Mouse (Mus musculus) cerebellum, postnatal 25 days (tissue): Measurements from ENCODE around the gene Eml2.

Experiments used
- DNase-seq, 2 experiments: peaks; one replicate each; pipeline ENCODE4 v3.0.0; 2021; ENCODE audit warnings: mixed read lengths in 2 of 2

Gene Eml2

DNA sequence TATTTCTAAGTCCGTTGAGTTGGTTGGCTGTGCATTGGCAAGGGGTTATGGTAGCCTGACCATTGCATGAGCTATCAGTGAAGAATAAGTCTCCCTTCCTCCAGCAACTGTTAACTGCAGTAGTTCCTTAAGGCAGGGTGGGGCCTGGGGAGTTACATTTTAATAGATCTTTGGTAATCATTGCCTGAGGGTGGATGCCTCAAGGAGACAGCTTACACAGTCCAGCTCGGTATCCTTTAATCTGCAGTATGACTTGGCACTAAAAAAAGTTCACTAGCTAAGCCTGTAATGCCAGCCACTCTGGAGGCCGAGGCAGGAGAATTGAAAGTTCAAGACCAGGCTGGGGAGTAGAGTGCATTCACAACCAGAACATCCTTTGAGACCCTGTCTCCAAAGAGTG is 55.6 kb downstream of the Eml2 start:
- DNase-seq: no peak

DNA sequence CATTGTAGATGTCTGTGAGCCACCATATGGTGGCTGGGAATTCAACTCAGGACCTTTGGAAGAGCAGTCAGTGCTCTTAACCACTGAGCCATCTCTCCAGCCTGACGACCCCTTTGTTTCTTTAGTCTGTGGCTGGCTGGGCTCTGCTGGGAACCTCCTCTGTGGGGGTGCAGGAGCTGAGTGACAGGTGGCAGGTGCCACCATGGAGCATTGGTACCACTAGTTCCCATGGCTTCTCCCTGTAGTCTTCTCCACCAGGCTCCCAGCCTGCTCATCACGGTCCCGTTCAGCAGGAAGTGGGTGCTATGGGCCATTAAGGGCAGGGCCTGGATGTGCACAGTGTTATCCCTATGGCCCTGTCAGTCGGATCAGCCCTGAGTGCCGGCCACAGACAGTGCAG is 58.4 kb downstream of the Eml2 start:
- DNase-seq: no peak

DNA sequence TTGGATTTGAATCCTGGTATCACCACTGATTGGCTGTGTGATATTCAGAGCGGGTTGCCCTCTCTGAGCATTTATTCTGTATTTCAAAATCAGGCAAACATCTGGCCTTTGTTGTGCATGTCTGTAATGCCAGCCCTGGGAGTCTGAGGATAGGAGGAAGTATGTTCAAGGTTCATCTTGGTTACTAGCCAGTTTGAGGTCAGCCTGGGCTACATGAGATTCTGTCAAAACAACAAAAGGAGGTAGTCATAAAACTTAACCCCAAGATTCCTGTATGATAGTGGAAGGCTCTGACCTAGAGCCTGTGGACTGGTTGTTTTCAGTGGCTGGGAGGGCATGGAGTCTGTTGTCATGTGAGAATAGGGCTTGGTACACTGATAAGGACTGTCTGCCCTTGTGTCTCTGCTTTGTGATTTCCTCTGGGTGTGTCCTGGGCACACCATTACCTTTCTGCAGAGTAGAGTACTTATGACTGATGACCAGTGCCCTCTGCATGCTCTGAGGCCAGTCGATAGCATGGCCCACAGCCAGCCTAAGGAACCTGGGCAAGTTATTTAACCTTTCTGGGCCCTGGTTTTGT is 59.0 kb downstream of the Eml2 start:
- DNase-seq: no peak

DNA sequence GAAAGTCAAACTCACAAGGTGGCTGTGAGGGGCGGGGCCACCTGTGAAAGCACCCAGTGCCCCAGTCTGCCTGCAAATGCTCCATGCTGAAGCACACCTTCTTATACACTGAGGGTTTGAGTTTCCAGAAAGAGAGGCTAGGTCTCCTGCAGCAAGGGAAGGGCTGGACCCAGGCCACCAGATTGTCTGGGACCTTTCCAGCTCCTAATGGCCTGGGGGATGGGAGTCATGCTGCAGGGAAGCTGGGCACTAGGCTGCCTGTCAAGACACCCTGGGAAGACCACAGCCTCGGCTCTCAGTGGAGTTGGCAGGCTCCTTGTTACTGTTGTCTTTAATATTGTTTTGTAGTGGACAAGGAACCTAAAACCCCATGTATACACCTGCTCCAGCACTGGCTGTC is 60.2 kb downstream of the Eml2 start:
- peak in 1 of 2 experiments; percentile 57 for DNase-seq

DNA sequence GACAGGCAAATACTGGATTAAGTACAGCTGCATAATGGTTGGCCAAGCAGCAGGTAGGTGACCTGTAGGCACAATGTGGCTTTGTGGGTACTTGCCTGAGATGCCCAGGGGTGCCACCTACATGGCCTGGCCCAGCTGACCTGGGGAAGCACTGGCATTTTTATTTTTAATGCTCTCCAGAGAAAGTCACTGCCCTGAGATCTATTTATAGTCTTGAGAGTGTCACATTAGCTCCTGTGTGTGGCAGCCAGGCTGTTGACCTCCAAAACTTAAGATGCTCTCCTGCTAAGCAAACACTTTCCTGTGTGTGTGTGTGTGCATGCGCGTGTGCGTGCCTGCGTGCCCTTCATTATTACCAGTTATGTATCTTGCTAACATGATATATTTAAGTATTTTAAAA is 62.1 kb downstream of the Eml2 start:
- DNase-seq: no peak

DNA sequence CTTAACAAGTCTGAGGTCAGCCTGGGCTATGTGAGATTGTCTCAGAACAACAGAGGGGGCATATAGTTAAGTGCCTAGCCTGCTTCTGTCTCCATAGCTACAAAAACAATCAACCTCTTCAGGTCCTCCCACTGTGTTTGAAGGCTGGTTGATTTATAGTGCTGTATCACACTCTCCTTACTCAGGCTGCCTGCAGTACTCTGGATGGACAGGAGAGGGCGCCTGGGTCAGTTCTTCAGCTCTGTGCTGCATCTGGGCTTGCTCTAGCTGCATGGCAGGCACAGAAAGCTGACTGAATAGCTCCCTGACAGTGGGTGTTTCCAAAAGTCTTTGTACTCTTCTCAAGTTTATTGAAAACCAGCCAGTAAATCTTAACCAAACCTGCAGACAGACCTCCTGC is 63.2 kb downstream of the Eml2 start:
- DNase-seq: peak; percentile 95 to 96

DNA sequence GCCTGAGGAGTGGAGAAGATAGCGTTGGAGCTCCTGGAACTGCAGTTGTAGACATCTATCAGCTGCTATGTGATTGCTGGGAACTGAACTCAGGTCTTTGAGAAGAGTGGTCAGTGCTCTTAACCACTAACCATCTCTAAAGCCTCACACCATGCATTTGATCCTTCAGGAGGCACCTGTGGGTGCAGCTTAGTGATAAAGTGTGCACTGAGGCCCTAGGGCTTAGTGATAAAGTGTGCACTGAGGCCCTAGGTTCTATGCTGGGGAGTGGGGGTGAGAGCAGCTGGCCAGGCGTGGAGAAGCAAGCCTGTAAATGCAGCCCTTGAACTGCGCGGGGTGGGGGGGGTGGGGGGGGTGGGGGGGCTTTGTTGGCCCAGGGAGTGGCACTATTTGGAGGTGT is 63.8 kb downstream of the Eml2 start:
- no peak for DNase-seq

DNA sequence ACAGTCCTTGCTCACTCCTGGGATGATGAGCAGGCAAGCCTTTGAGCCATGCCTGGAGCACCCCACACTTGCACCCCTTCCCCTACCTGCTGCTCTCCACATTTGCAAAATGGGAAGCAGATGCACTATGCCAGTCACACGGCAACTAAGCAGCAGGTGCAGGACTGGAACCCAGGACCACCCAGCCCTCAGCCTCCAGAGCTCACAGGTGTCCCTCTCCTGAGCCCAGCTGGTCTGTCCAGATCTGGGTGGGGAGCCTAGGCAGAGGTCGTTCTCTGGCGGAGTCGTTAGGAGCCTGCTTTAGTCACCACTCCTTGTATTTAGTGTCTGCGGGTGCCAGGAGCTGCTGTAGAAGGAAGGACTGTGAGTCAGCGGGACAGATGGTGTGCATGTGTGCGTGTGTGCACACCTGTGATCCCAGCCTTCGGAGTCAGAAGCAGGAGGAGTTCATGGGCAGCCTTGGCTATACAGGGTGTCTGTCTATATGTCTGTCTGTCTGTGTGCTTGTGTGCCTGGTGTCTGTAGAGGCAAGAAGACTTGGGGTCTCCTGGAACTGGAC is 64.8 kb downstream of the Eml2 start:
- DNase-seq: peak in 1 of 2 experiments; percentile 48

DNA sequence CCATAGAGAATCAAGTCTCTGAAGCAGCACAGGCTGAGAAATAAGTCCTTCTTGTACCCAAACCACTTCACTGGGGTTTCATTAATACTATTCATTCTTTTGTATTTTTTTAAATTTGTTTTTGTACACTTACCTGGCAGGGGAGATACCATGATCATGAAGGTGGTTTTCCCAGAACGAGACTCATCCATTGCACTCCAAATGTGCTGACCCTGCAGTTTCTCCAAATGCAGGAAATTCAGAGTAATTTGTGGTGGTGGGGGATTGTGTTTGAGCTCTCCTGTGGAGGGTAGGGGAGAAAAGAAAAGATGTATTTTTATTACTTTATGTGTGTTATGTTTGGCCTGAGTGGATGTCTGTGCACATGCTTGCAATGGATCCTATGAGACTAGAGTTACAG is 65.8 kb downstream of the Eml2 start:
- DNase-seq: no peak

DNA sequence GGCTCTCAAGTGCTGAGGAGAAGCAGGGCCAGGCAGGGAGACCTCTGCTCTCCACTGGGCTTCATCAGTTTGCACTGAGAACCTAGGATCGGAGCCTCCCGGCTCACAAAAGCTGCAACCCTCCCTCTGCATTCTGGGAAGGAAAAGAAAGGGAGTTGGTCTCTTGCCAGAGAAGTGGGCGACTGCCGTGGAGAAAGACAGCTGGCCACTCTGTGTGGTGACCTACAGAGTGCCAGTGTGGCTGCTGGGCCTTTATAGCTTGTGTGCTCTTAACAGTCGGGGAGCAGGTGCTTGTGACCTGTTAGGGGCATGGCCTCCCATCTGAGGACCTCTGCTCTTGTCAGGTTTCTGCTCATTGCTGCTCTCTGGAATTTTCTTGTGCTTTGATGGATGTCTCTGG is 67.6 kb downstream of the Eml2 start:
- peak in 1 of 2 experiments; percentile 52 for DNase-seq

DNA sequence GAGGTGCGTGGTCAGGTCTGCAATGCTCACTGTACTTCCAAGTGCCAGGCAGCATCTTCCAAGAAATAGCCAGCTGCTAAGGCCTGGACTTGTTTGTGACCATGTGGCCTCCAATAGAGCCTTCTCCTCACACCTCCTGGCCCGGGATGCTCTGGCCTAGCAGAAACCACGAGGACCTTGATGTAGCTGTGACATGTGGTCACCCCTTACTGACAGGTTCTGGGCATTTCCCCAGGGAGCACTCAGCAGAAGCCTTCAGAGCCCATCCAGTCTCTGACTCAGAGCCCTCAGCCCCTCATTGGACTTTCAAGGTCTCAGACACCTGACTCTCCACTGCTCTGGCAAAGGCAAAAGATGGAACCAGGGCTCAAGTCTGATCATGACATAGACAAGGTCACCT is 68.9 kb downstream of the Eml2 start:
- DNase-seq: no peak

DNA sequence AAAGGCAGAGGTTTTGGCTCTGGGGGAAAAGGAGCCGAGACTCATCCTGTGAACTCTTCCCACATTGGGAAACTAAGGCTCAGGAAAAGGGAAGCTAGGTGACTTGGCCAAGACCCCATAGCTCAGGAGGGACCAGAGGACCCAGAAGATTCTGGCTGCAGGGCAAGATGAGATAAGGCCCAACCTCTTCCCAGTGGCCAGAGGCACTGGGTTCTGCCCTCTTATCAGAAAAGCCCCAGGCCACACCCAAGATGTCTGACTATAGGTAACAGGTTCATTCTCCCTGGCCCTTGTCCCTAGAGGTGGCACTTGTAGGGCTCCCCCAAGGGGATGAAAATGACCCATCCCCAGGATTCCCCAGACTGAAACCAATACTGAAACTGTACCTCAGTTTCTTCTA is 70.6 kb downstream of the Eml2 start:
- no peak for DNase-seq

DNA sequence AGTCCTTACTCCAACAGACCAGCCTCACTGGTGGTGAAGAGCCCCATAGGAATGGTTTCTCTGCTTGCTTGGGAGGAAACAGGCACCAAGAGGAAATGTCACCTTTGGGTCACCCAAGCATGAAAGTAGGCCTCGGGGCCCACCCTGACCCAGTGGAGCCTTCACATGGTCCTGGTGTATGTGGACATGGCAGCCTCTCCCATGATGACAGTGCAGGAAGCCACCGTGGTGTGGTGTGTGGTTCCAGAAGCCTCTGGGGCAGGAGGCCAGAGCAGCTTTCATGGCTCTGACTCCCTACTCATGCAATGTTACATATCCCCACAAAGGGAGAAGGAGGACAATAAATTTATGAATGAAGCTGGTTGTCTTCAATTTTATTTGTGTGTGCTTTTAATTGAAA is 71.3 kb downstream of the Eml2 start:
- no peak for DNase-seq

DNA sequence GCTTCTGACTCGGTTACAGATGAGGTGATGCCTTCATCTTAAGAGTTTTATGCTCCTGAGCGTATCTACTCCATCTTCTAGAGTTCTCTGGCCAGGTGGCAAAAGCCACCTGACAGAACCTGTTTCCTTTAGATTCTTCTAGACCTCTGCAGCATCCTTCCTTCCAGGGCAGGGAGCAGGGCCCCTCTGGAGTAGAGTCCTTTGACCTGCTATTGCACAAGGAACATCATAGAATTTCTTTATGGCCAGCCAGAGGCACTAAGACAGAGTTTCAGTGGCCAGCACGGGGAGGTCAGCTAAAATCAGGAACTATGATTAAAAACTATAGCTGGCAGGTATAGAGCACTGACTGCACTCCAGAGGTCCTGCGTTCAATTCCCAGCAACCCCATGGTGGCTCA is 75.9 kb downstream of the Eml2 start:
- DNase-seq: no peak

DNA sequence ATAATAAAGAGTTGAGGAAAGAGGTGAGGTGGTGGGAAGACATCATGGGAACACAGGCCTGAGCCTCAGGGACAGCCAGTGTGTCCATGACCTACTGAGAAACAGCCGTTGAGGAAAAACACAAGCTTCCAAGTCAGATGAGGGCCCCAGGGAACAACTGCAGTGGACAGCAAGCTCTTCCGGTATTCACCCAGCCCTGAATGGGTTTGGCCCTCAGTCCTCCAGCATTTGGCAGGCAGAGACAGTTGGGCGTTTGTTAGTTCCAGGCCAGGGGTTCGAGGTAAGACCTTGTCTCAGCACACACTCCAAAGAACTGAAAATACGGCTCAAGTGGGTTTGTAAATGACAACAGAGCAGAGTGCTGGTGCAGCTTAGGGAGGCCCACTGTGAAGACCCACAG is 77.2 kb downstream of the Eml2 start:
- no peak for DNase-seq

DNA sequence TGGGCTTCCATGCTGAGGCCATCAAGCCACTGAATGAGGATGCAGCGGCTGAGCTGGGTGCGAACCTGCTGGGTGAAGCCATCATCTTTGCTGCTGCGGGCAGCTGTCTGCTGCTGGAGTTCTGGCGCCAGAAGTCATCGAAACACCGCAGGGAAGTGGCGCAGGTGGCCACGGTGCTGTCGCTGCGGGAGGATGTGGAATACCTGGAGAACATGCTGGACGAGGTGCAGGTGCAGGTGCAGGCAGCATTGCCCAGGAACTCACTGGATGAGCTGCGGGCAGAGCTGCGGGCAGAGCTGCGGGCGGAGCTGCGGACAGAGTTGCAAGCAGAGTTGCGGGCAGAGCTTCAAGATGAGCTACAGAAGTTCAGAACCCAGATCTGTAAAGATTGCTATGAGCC is 79.2 kb downstream of the Eml2 start:
- DNase-seq: no peak
